Mouse (Mus musculus) Muller cell, postnatal 12 days (primary cell): ENCODE data around the gene Pef1.

Experiments
- DNase-seq: peaks from one replicate; pipeline ENCODE4 v3.0.0-alpha.2; 2015; ENCODE audit errors: inconsistent ontology term

Pef1 gene

GRCm38 (mm10) chr4:130095137-130095536, 7.2 kb upstream of the Pef1 start:
- DNase-seq, result no peak

GRCm38 (mm10) chr4:130101183-130101582, 1.2 kb upstream of the Pef1 start:
- no peak for DNase-seq

- DNase-seq, result no peak
Measured at GRCm38 (mm10) chr4:130103632-130104031, 1.3 kb downstream of the Pef1 start.

GRCm38 (mm10) chr4:130104584-130104983, 2.2 kb downstream of the Pef1 start:
- DNase-seq, result peak; percentile 57

GRCm38 (mm10) chr4:130107065-130107443, 4.7 kb downstream of the Pef1 start:
- DNase-seq, result no peak

GRCm38 (mm10) chr4:130107444-130108131, 5.2 kb downstream of the Pef1 start:
- DNase-seq, result peak; percentile 96

- DNase-seq, result peak; percentile 45
Measured at GRCm38 (mm10) chr4:130108929-130109328, 6.6 kb downstream of the Pef1 start.

- no peak for DNase-seq
Measured at GRCm38 (mm10) chr4:130109666-130110065, 7.3 kb downstream of the Pef1 start.

GRCm38 (mm10) chr4:130110091-130110490, 7.7 kb downstream of the Pef1 start:
- DNase-seq, result no peak

GRCm38 (mm10) chr4:130112299-130112698, 9.9 kb downstream of the Pef1 start:
- DNase-seq, result peak; percentile 92

GRCm38 (mm10) chr4:130112732-130113131, 10.4 kb downstream of the Pef1 start:
- DNase-seq, result no peak

GRCm38 (mm10) chr4:130120752-130121151, 18.4 kb downstream of the Pef1 start:
- no peak for DNase-seq

- DNase-seq, result no peak
Measured at GRCm38 (mm10) chr4:130121560-130121959, 19.2 kb downstream of the Pef1 start.

GRCm38 (mm10) chr4:130123020-130123419, 20.7 kb downstream of the Pef1 start:
- no peak for DNase-seq

- DNase-seq, result no peak
Measured at GRCm38 (mm10) chr4:130124110-130124509, 21.8 kb downstream of the Pef1 start.

GRCm38 (mm10) chr4:130125164-130125563, 22.8 kb downstream of the Pef1 start:
- no peak for DNase-seq

- DNase-seq, result peak; percentile 82
Measured at GRCm38 (mm10) chr4:130125935-130126334, 23.6 kb downstream of the Pef1 start.

- DNase-seq, result no peak
Measured at GRCm38 (mm10) chr4:130128907-130129306, 26.5 kb downstream of the Pef1 start.

GRCm38 (mm10) chr4:130130082-130130481, 27.7 kb downstream of the Pef1 start:
- no peak for DNase-seq

- DNase-seq, result no peak
Measured at GRCm38 (mm10) chr4:130130641-130131350, 28.4 kb downstream of the Pef1 start.

- DNase-seq, result no peak
Measured at GRCm38 (mm10) chr4:130131448-130132105, 29.2 kb downstream of the Pef1 start.

GRCm38 (mm10) chr4:130133399-130133798, 31.0 kb downstream of the Pef1 start:
- DNase-seq, result no peak
